Mouse (Mus musculus): ENCODE measurements around the gene Slc43a3.
A peak's percentile ranks its signal among the peaks of the same experiment; 100 is the strongest.
"Not testable (repeated sequence)": the region's sequence is repeated elsewhere in the genome, so short reads cannot be mapped to it uniquely, and the experiment has no call there.

The Slc43a3 gene

DNA sequence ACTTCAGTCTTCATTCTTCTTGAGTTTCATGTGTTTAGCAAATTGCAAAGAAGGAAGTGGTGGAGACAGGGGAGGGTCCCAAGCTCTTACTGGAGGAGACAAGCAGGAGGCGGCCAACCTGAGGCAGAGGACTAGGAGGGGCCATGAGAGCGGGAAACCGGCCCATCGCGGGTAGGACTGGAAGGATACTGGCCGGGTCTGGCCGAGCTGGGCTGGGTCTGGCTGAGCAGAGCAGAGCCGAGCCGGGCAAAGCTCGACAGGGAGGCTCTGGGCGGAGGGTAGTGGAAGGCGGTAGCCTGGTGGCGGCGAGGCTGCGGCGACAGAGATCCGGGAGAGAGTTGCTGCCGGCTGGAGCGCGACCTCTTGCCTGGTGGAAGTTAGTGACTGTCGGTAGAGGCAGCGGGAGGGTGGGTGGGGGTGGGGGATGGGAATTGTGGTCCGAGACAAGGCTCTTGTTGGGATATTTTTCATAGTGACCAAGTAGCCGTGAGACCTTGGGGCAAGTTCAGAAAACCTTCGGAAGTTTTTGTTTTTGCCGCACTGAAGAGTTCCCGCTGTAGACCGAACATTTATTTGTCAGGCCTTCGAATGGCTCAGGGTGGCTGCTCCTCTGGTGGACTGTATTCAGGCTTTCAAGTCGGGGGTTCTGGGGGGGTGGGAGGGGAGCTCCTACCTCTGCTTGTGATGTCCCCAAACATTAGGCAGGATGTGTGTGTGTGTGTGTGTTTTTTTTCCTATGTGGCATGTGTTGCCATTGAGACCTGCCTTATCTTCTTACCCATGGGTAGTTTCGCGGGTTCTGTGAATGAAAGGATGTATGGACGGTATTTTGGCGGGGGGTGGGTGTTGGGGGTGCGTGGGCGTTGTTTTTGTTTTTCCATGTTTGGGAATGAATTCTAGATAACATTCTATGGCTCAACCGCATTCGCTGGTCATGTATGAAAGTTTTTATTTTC lies at the start of gene Slc43a3:
Slc43a3 (plus strand) TSS at position 106 of the 956 bp plus-strand sequence.
- DNase-seq (ENCODE audit: low spot score in 2 of 2) = peak; percentile 50

DNA sequence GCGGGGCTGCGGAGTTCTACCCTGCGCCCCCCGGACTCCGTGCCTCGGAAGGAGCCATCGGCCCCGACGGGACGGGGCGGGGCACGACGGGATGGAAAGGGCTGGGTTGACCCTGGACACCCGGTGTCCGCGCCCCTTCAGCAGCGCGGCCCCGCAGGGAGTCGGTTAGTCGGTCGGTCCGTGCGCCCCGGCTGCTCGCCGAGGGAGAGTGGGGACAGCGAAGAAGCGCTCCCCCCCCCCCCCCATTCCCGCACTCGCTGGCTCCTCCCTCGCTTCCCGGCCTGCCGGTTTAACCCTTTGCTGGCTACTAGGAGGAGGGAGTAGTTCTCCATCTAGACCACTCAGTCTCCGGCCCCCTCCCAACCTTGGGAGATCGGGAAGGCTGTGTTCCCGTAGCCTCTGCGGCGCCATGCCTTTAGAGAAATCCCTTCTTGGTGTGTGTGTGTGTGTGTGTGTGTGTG lies 49.5 kb upstream of the Slc43a3 start:
- DNase-seq (ENCODE audit: low spot score in 2 of 2) = no peak

DNA sequence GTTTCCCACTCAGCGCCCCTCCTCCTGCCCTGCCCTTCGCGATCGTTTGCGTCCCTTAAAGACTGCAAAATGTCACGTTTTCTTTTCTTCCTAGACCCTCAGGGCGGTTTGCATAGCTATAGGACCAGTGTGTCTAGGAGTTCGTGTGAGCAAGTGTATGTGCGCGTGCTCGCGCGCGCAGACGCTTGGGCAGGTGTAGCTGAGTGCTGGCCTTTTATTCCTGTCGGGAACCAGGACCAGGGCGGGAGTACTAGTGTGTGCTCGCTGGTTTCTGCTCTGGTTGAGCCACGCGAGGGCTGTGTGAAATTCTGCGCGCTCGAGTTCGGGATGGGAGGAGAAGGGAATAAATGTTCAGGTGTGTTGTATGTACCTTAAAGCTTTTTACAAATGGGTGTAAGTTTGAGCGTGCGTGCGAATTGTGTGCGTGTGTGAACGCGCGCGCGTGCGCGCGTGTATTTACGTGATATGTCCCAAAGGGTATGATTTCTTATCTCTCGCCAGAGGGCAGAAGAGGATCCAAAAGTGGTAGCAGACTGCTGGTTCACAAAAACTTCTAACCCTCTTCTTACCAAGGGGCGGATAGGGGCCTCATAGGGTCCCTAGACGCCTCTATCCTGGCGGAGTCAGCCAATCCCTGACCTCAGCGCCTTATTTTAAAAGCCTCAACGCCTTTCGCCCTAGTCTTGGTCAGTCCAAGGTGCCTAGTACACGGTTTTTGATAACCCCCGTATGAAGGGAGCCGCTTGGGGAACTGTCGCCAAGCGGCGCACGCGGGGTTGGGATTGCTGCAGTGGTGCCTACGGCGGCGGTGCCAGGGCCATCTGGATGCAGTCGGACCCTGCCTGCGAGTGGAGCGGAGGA lies 48.7 kb upstream of the Slc43a3 start:
- DNase-seq (ENCODE audit: low spot score in 2 of 2) = peak; percentile 6 to 43

DNA sequence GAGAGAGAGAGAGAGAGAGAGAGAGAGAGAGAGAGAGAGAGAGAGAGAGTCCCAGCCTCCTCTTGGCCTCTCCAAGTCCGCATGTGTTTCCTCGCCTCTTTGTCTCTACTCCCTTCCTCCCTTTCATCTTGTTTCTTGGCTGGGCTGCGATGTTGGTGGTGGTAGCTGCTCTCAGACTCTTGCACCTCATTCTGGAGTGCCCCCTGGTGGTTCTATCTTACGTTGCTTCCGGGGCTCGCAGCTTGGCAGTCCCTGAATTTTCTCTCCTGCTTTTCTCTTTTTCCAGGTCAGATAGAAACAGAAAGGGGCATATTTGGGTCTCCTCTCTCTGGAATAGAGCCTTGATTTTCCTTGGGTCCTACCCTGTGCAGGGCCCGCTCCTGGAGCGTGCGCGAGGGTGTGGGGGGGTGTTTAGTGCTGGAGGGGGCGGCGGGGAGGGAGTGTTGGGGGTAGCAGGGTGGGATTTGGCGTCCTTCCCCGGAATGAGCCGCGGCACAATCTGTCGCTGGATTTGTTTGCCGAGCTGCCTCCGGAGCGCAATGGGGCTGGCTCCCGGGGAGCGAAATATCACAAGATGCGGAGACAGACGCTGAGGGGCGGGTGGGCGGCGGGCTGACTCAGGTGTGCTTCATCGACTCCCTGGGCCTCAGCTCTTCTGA lies 47.6 kb upstream of the Slc43a3 start:
- DNase-seq (ENCODE audit: low spot score in 2 of 2) = peak; percentile 50 to 67

DNA sequence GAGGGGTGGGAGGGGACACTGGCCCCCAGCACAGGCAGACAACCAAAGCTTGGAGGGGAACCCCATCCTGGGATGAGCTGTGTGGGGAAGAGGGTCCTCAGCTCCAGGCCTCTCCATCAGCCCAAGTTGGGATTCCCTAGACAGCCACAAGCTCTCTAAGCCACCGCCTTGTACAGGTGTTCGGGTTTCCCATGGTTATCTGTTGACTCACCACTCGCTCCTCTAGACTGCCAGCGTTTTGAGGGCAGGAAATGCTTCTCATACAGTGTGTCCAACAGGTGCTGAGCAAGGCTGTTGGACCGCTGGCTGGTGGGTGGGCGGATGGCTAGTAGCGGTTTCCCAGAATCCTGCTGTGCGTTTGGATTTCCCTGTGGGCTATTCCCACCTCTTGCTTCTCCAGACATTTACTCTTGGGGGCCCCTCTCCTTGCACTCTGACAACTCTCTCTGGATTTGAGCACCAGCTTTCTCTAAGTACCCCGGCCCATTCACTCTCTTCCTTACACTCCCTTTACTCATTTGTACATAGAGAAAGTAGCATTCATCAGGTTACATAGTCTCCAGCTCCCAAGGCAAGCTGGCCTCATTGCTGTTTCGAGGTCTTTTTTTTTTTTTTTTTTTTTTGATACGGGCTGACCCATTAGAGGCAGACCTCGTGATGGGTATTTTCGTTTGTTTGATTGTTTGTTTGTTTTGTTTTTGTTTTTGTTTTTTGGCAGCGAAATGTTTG lies 46.9 kb upstream of the Slc43a3 start:
- no peak for DNase-seq (ENCODE audit: low spot score in 2 of 2)

DNA sequence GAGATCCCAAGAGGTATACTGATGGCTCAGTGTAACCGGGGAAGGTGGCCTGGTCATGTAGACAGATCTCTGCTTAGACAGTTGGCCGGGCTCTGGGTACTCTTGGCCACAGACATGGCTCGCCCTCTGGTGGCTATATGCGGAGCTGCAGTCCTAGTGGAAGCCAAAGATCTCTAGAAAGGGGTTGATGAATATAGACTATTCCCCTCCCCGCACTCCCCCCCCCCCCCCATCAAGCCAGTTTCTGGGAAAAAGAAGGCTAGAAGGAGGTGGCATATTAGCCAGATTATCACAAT lies 46.4 kb upstream of the Slc43a3 start:
- DNase-seq (ENCODE audit: low spot score in 2 of 2) = peak; percentile 56 to 73

DNA sequence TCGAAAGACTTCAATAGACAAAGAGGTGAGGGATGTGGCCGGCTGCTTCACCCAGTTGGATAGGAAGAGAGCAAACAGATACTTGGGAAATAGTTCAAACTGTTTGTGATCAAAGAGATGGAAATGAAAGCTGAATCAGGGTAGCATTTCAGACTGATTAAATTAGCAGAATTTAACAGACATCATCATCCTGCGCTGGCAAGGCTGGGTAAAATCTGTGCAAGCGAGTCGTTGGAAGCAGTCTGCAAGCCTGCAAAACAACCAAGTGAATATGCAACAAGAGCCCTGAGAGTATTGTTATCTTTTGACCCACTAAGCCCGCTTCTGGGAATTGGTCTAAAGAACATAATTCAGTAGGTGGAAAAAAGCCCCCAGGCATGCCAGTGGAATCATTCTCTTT lies 43.0 kb upstream of the Slc43a3 start:
- DNase-seq (ENCODE audit: low spot score in 2 of 2) = no peak

DNA sequence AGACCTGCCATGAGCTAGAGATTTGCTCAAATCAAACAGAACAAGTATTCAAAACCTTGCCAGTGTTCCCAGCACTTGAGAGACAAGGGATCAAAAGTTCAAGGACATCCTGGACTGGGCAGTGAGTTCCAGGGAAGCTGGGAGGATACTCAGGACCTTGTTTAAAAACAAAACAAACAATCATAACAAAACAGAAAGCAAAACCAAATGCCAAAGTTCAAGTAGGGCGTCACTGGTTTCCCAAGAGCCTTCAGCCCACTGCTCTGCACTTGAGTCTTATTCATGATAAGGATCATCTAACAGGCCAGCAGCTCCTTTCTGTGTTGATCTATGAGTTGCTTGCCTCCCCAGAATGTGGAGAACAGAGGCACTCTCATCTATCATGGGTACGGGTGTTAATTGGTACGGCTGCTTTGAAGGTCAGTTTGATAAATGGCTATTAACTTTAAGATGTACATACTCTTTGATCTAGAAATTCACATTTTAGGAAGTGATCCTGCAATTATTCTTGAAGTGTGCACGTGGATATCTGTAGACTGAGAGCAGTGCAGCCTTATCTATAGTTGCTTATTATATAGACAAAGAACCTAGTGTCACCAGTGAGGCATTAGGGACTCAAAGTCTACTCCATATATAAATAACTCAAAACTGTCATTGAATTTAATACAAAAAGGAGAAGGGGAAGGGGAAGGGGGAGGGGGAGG lies 40.7 kb upstream of the Slc43a3 start:
- DNase-seq (ENCODE audit: low spot score in 2 of 2) = no peak

DNA sequence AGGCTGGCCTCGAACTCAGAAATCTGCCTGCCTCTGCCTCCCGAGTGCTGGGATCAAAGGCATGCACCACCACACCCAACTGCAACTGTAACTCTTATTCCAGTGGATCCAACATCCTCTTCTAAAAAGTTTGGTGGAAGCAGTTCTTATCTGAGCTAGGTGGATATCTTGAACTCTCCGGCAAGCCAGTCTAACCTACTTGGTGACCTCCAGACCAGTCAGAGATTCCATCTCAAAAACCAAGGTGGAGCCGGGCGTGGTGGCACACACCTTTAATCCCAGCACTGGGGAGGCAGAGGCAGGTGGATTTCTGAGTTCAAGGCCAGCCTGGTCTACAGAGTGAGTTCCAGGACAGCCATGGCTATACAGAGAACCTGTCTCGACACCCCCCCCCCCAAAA lies 39.7 kb upstream of the Slc43a3 start:
- DNase-seq (ENCODE audit: low spot score in 2 of 2) = not testable (repeated sequence)

DNA sequence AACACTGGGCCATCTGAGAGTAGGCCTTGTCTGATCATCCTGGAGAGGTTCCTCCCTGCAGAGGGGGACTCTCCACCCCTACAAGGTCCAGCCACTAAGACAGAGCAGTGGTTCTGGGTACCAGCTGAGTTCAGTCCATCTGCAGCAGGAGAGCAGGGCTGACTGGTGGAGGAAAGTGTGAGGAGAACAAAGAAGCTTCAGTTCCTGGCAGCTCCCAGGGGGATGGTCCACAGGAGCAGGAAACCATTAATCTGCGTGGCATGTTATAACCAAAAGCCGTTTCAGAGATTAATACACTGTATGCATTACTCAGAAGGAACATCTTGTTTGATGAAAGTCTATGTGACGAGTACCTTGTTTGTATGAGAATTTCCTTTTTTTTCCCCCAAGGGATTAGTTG lies 23.7 kb upstream of the Slc43a3 start:
- DNase-seq (ENCODE audit: low spot score in 2 of 2) = no peak

DNA sequence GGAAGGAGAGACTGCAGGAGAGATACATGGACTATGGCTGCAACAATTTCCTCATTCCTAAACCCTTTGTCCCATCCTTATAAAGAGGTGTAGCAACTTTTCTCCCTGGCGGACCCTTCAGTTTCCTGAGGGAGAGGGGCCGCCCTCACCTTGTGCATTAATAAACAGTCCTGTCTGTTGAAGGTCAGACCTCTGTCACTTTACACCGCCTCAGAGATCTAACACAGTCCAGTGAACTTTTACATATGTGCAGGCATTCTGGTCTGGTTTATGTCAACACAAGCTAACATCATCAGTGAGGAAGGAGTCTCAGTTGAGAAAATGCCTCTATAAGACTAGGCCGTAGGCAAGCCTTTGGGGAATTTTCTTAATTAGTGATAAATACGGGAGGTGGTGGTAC lies 22.5 kb upstream of the Slc43a3 start:
- no peak for DNase-seq (ENCODE audit: low spot score in 2 of 2)

DNA sequence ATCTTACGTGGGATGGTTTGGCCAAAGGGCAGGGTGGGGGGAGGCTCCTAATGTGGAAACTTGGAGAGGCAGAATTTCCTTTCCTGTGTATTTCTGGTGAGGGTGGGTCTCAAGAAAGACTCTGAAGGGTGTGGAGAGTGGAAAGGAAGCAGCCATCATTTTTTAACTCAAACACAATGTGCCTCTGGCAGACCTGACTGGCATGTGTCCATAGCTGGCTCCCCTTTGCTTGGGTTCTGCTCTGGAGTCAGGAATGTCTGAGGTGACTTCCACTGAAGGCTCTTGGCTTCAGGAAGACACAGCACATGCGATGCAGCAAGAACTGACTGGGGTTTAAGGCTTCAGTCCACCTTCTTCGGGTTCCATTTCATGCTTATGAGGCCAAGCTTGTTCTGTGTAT lies 21.0 kb upstream of the Slc43a3 start:
- no peak for DNase-seq (ENCODE audit: low spot score in 2 of 2)

DNA sequence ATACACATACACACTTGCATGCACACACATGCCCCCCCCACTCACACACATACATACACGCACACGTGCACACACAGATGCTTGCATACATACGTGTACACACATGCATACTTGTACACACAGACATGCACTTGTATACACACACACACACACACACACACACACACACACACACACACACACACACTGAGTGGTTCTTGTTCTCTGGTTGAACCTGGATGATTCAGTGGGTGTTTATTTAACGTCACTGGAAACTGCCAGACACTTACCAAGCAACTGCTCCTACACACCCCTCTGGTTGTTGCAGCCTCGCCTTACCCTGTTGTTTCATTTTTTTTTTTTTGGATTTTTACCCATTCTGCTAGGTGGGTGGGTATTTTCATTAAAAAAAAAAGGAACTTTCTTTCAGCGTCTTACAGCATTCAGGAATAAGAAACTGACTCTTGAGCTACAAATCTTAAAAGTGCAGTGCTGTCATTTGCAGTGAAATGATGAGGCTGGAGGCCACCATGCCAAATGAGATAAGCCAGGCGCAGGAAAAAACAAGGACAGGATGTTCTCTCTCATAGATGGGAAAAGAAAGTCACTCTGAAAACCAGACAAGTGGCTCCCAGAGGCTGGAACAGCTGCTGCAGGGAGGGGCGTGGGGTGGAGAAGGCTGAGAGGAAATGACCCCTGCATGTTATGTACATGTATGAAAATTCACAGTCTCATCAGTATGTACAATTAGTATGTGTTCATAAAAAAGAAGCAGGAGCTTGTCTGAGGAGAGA lies 19.6 kb upstream of the Slc43a3 start:
- DNase-seq (ENCODE audit: low spot score in 2 of 2) = no peak

DNA sequence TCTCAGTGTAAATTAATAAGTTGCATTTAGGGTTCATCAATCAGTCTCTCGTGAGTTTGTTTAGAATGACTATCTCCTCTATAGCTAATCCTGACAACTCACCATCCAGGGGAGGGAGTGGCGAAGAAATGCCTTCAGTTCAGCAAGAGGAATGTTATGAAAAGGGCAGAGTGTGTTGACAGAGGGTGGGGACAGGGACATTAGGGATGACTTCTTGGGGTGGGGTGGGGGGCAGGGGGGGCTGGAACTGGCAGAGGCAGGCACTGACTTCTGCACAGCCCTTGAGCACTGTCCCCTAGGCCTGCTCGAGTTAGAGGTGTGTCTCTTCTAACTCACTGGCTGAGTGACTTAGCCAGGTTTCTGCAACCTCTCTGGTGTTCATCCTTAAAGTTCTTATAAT lies 18.2 kb upstream of the Slc43a3 start:
- no peak for DNase-seq (ENCODE audit: low spot score in 2 of 2)

DNA sequence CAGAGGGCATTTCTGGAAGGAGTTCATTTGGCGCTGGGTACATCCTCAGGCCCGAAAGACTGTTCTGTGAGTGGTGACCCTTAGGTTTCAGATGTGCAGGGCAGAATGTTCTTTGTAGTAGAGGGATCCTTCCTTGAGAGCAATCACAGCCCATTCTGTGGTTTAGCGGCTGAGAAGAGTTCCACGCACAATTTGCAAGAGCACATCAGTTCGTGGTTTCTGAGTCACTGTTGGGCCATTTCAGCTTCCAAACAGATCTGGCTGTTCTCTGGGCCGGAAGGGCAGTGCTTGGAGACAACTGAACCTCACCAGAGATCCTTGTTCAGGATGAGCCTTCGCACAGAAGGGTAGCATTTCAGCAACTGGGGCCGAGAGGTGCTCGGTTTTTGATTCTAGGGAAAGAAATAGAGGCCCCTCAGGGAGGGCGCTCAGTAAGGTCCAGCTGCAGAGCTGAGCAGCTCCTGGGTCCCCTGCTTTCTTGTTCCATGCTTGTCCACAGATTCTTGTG lies 16.7 kb upstream of the Slc43a3 start:
- DNase-seq (ENCODE audit: low spot score in 2 of 2) = no peak

DNA sequence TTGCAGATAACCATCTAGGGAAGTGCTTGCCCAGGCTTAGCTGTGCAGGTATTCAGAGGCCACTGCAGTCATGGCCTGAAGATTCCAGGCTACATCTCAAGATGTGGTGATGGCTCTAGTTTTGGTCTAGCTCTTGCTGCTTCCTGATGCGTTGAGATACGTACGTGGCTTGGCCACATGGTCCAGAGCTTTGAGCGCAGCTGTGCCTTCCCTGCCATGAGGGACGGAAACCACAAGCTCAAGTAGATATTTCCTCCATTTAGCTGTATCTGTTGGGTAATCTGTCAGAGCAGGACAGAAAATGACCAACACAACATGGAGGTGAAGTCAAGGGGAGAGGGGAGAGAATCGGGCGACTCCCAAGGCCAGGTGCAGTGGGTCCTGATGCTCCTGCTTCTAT lies 6.2 kb upstream of the Slc43a3 start:
- no peak for DNase-seq (ENCODE audit: low spot score in 2 of 2)

DNA sequence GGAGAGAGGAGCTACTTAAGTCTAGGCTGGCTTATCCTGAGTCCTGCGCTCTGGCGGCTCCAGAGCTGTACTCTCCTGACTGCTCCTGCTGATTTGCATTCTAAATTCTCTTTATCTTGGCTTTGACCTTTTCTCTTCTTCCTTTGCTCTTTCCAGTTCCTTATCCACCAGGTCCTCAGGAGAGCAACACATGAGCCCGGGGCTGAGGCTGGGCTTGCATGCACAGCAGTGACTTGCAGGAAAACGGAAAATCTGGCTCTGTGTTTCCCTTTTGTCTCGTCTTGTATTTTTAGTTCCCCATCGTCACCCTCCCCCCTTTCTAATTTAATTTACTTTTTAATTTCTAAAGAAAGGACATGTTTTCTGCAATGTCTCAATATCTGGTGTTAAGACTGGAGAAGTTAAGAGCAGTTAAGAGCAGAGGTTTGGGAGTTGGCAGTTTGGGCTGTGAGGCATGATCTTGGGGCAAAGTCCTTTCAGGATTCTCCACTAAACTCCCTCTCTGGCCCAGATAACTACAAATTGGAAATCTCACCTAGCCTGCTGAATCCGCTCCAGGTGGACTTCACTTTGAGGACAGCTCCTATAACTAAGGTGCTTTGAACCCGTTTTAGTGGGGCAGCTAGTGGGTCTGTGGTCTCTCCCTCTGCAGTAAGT lies 2.3 kb upstream of the Slc43a3 start:
- no peak for DNase-seq (ENCODE audit: low spot score in 2 of 2)

DNA sequence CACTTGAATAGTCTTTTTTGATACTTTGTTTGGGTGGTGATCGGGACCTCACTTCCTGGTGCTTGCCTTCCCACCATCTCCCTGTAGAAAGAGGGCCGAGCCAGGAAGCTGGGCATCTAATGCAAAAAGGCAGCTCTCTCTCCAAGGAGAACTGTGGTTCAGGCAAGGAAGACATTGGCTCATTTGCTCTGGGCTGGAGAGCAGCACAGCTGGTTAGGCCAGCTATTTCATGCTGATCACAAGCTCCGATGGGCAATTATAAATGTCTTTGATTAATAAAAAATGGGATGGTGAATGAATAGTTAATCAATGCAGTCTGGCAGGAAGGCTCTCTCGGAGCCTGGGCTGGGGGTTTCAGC lies 1.8 kb upstream of the Slc43a3 start:
- DNase-seq (ENCODE audit: low spot score in 2 of 2) = no peak

DNA sequence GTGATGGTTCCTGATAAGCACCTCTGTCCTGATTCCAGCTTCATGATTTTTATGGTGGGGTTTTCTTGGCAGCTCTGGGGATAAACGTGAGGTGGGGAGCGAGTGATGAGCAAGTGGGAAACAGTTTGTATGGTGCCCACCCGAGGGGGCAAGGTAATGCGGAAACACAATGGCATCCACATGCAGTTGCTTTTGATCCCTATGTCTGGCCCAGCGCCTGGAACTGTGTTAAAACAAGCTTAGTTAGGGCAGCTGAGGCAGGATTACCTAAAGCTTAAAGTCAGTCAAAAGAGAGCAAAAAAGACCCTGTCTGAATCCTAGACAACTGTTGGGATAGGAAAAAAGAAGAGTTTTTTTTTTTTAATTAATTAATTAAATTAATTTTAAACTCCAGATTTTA lies 1.3 kb upstream of the Slc43a3 start:
- DNase-seq (ENCODE audit: low spot score in 2 of 2) = no peak

Measured in natural killer cell, adult 2 months (primary cell).